2 mouse cellular contexts compared by ENCODE assay signal in the genomic region with DNA sequence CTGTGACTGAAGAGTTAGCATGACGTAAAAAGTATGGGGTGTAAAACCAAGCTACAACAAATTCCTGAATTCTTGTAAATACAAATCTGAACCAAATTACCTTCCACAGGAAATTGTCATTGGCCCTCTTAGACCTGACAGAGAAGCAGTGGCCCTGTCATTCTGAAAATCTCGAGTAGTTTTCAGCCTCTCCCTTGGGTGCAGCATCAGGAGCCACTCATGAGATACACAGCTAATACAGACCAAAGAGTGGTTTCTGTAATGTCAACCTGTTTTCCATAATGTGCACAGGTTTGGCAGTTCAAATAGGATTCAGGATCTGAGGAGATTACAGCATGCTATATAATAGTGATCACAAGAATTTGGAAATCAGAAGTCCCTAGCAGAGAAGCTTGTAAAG.
A peak's percentile ranks its signal among the peaks of the same experiment; 100 is the strongest.
TF ChIP-seq lines count a peak whose summit lies in the region.

No protein-coding gene starts in this region.

TF ChIP-seq in CH12.LX, 34 proteins besides CTCF, POLR2A, EP300 and RAD21:
- TF ChIP-seq KAT2A (IDR thresholded peaks at IDR 0.05; ENCODE audit: insufficient replicate concordance, low read length) (no peak), MAFK (IDR thresholded peaks at IDR 0.05; ENCODE audit: insufficient replicate concordance, low read length) (0 out of 2 replicates have a peak, but pooled peaks have one; percentile 61), MYC (IDR thresholded peaks at IDR 0.05; ENCODE audit: low read depth, low read length) (peak; percentile 60; the same call in 1 of the 2 replicates), MAZ (IDR thresholded peaks at IDR 0.05; ENCODE audit: low read depth, low read length) (peak; percentile 62; the same call in 1 of the 2 replicates), ETS1 (conservative IDR thresholded peaks at IDR 0.05; ENCODE audit: low read depth, low read length) (peak; percentile 87), RCOR1 (conservative IDR thresholded peaks at IDR 0.05; ENCODE audit: low read depth, low read length) (0 out of 2 replicates have a peak, but pooled peaks have one; percentile 17), SIN3A (IDR thresholded peaks at IDR 0.05; ENCODE audit: low read length) (peak; percentile 58; the same call in 1 of the 2 replicates), TCF12 (IDR thresholded peaks at IDR 0.05; ENCODE audit: low read depth, low read length) (peak; percentile 66; the same call in 1 of the 2 replicates), MAX (IDR thresholded peaks at IDR 0.05; ENCODE audit: low read length) (no peak), MEF2A (IDR thresholded peaks at IDR 0.05; ENCODE audit: borderline replicate concordance, low read depth, low read length) (peak; percentile 79), JUND (conservative IDR thresholded peaks at IDR 0.05; ENCODE audit: low read depth, low read length) (peak; percentile 80), MXI1 (IDR thresholded peaks at IDR 0.05; ENCODE audit: low read depth, low read length) (peak; percentile 33; the same call in 1 of the 2 replicates), IRF4 (IDR thresholded peaks at IDR 0.05; ENCODE audit: low read depth, low read length) (peak; percentile 95), UBTF (IDR thresholded peaks at IDR 0.05; ENCODE audit: low read depth, low read length) (no peak), JUN (IDR thresholded peaks at IDR 0.05; ENCODE audit: insufficient read depth, low read depth, low read length) (peak; percentile 72), BHLHE40 (IDR thresholded peaks at IDR 0.05; ENCODE audit: low read depth, low read length) (peak; percentile 87), SMC3 (IDR thresholded peaks at IDR 0.05; ENCODE audit: low read depth, low read length) (peak; percentile 17), ZKSCAN1 (IDR thresholded peaks at IDR 0.05; ENCODE audit: borderline replicate concordance, low read depth, low read length) (no peak)
TF ChIP-seq in CH12.LX: peak in this region for 14.

TF ChIP-seq in MEL, 35 proteins besides CTCF, POLR2A, EP300 and RAD21:
- TF ChIP-seq POLR2AphosphoS5 (IDR thresholded peaks at IDR 0.05; ENCODE audit: borderline replicate concordance, low read depth, low read length) = no peak
- TF ChIP-seq GABPA (IDR thresholded peaks at IDR 0.05; ENCODE audit: low read depth, low read length) = no peak
- TF ChIP-seq BHLHE40 (IDR thresholded peaks at IDR 0.05; ENCODE audit: borderline replicate concordance, low read depth, low read length) = no peak
